Mouse (Mus musculus) C2C12 (cell line): ENCODE measurements around the gene Lcn12.

Source experiments
- CEBPB ChIP-seq: IDR thresholded peaks from one replicate; pipeline ENCODE4 v1.6.1; 2011; ENCODE audit warnings: low read depth, mild to moderate bottlenecking, control low read depth, moderate library complexity
- CTCF ChIP-seq: IDR thresholded peaks from one replicate; pipeline ENCODE4 v1.5.1; 2011; ENCODE audit not compliant: control insufficient read depth, insufficient read depth, insufficient read length
- MAX ChIP-seq: IDR thresholded peaks from one replicate; pipeline ENCODE4 v1.6.1; 2011; ENCODE audit warnings: mild to moderate bottlenecking, control low read depth
- USF1 ChIP-seq: IDR thresholded peaks from one replicate; pipeline ENCODE4 v1.6.1; 2011; ENCODE audit warnings: low read depth, mild to moderate bottlenecking, control low read depth, moderate library complexity

DNA sequence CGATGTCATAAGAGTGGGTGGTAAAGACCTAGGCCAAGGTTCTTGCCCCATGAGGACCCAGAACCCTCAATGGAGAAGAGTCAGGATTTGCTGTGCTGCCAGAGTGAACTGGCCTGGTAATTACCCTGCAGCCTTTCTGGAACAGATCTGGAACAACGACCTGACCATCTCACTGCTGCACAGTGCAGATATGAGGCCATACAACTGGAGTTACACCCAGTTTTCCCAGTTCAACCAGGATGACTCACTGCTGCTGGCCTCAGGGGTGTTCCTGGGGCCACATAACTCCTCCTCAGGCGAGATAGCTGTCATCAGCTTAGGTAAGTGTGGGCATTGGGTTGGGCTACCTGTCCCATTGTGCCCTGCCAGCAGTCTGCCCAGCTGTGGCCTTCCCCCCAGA lies 9.0 kb upstream of the Lcn12 start:
- TF ChIP-seq CTCF: no peak
- TF ChIP-seq USF1: no peak
- TF ChIP-seq MAX: no peak
- no peak for TF ChIP-seq CEBPB
